11 mouse cellular contexts compared by ENCODE assay signal in genomic region chr6:134388424-134389110, GRCm38 (mm10). TPM values are rescaled to one million over a fixed set of nuclear protein-coding genes. Genes with fewer than 3 reads are reported as not detected.
DNase-seq lines count a peak whose midpoint lies in the region; TF ChIP-seq lines count a peak whose summit lies in the region.
"Had no signal": no experiment of that assay in that cellular context is flagged by ENCODE, and none has a peak within 500 bp of the region (broad histone marks: within the 10 kb centered on the region; RNA-seq: fewer than 3 reads in every experiment).

No protein-coding gene starts in this region.

- H3K9ac ChIP-seq in ES-E14 (ENCODE audit: insufficient read depth, low read depth, low read length, poor library complexity, severe bottlenecking), result no peak overlapping the region
- H3K9ac ChIP-seq: limb, embryonic 13.5 days; midbrain, embryonic 15.5 days had no signal

- H3K4me1 ChIP-seq in ES-E14 (ENCODE audit: control insufficient read depth in 2 of 2, insufficient read depth in 2 of 2, low read length in 2 of 2, poor library complexity in 1 of 2), result no peaks in the 10 kb centered on the region; a peak in 2 of 4 replicates
- H3K4me1 ChIP-seq in thymus, adult 2 months (replicated peaks; ENCODE audit: control insufficient read depth, insufficient read depth, low read length), result no peaks in the 10 kb centered on the region
- H3K4me1 ChIP-seq: heart, embryonic 10.5 days; limb, embryonic 13.5 days; midbrain, embryonic 15.5 days had no signal

- in situ Hi-C loops in ES-E14 (cut with MboI; ENCODE audit: low sequenced_read_pairs in 2 of 2, unreplicated experiment in 2 of 2), result loop anchor here (10.0 to 25.0 kb wide), 2 partner anchors 424 to 426 kb away; no protein-coding TSS in a partner anchor

- DNase-seq in gastrocnemius, postnatal 10 days, result peak; percentile 19
- no peak for DNase-seq in gastrocnemius, postnatal 36 days
- peak; percentile 79 for DNase-seq in left cerebral cortex, postnatal 4 days
- no peak for DNase-seq in left cerebral cortex, adult 11 months (ENCODE audit: low spot score)
- DNase-seq in ES-E14 (ENCODE audit: low read depth, low spot score), result no peak
- DNase-seq in cerebellum, postnatal 14 days, result peak; percentile 50 to 66
- no peak for DNase-seq in thymus, adult 2 months

- intact Hi-C loops in gastrocnemius, postnatal 36 days (cut with DNase I), result loop anchor here (2.0 to 10.0 kb wide), 3 partner anchors 234 to 484 kb away; no protein-coding TSS in a partner anchor
- intact Hi-C loops in left cerebral cortex, postnatal 4 days (cut with DNase I), result loop anchor here (2.0 to 5.0 kb wide), 3 partner anchors 351 to 481 kb away; partner anchors contain the start of gene Etv6

- TF ChIP-seq POLR2A in thymus, adult 2 months (IDR thresholded peaks at IDR 0.05; ENCODE audit: control insufficient read depth, extremely low read depth, insufficient read depth, low read length, poor library complexity), result no peak

- no peaks in the 10 kb centered on the region for H3K27me3 ChIP-seq in thymus, adult 2 months (ENCODE audit: control insufficient read depth, insufficient read depth, low read length)
- H3K27me3 ChIP-seq: limb, embryonic 13.5 days; midbrain, embryonic 15.5 days had no signal

- no peak for TF ChIP-seq CTCF in thymus, adult 2 months (IDR thresholded peaks at IDR 0.05; ENCODE audit: borderline replicate concordance, control insufficient read depth, extremely low read depth, insufficient read depth, low read length, poor library complexity)

- peak overlapping the region; percentile 5 to 33; a peak in 3 of 4 replicates for H3K4me3 ChIP-seq in ES-E14 (ENCODE audit: insufficient read depth in 1 of 2, low read depth in 1 of 2, low read length in 2 of 2, poor library complexity in 1 of 2, severe bottlenecking in 1 of 2)
- no peak overlapping the region for H3K4me3 ChIP-seq in thymus, adult 2 months (ENCODE audit: control insufficient read depth, insufficient read depth, low read length)
- H3K4me3 ChIP-seq: heart, embryonic 10.5 days; layer of hippocampus, adult 2 months; limb, embryonic 13.5 days; midbrain, embryonic 15.5 days had no signal

- H3K36me3 ChIP-seq in ES-E14 (ENCODE audit: control insufficient read depth, insufficient read depth, low read length, poor library complexity, severe bottlenecking), result no peaks in the 10 kb centered on the region
- H3K36me3 ChIP-seq in thymus, adult 2 months (ENCODE audit: control insufficient read depth, insufficient read depth, low read length), result no peaks in the 10 kb centered on the region
- H3K36me3 ChIP-seq: heart, embryonic 10.5 days; limb, embryonic 13.5 days; midbrain, embryonic 15.5 days had no signal

- H3K9me3 ChIP-seq in ES-E14 (ENCODE audit: control insufficient read depth, insufficient read depth, low read depth, low read length), result no peaks in the 10 kb centered on the region
- H3K9me3 ChIP-seq: heart, embryonic 10.5 days; limb, embryonic 13.5 days; midbrain, embryonic 15.5 days had no signal

- H3K27ac ChIP-seq in ES-E14 (ENCODE audit: insufficient read depth, low read depth, low read length, poor library complexity, severe bottlenecking), result no peak overlapping the region
- H3K27ac ChIP-seq in thymus, adult 2 months (ENCODE audit: control insufficient read depth, insufficient read depth, low read length), result no peak overlapping the region
- H3K27ac ChIP-seq: heart, embryonic 10.5 days; layer of hippocampus, adult 2 months; limb, embryonic 13.5 days; midbrain, embryonic 15.5 days had no signal

- 76% methylated on average over 24 of the region's 24 CpGs for WGBS in thymus, adult 2 months

TF ChIP-seq in ES-E14, 5 proteins besides CTCF, POLR2A, EP300 and RAD21:
- TF ChIP-seq ZC3H11A (IDR thresholded peaks at IDR 0.05; ENCODE audit: borderline replicate concordance, low read depth, low read length) (no peak), CHD2 (IDR thresholded peaks at IDR 0.05; ENCODE audit: low read depth, low read length) (no peak)

RNA-seq across cellular contexts. Expression of gene Bcl2l14, which starts 7.6 kb away (rescaled TPM):
- not detected for total RNA-seq in gastrocnemius, postnatal 10 days (2021)
- not detected for total RNA-seq in gastrocnemius, postnatal 36 days (2021)
- not detected for total RNA-seq in left cerebral cortex, postnatal 4 days (2021)
- total RNA-seq in ES-E14 (2012; rRNA removed), result 1.6 and 2.0 TPM in 2 replicates
- polyA plus RNA-seq in thymus, adult 2 months (2012; rRNA removed), result 2.0 and 2.1 TPM in 2 replicates
- total RNA-seq: layer of hippocampus, adult 2 months had no signal

Comparison
In these comparisons a context has a peak if more than half of its experiments do, and no peak if none do; other contexts are left out.
1. DNase-seq: peak in gastrocnemius, postnatal 10 days (single experiment), left cerebral cortex, postnatal 4 days (single experiment) and cerebellum, postnatal 14 days (2 of 2); none in gastrocnemius, postnatal 36 days (0 of 2), left cerebral cortex, adult 11 months (single experiment), ES-E14 (single experiment) and thymus, adult 2 months (single experiment).